Mouse (Mus musculus) heart, embryonic 15.5 days (tissue): ENCODE results near the gene Mcpt2. TPM values are rescaled to one million over a fixed set of nuclear protein-coding genes. Genes with fewer than 3 reads are reported as not detected.
"Not testable (repeated sequence)": the region's sequence is repeated elsewhere in the genome, so short reads cannot be mapped to it uniquely, and the experiment has no call there.

Source experiments
- ATAC-seq: fragments of 200-750 bp; cut with Nextera tagmentation; replicated peaks from 2 replicates; pipeline ENCODE4 v1.8.0; 2017; ENCODE audit warnings: low read depth, moderate TSS enrichment; ENCODE audit not compliant: insufficient number of reproducible peaks, insufficient read depth, low FRiP score
- H3K27ac ChIP-seq: fragments of 300-500 bp; sonication (generic); 2 replicates; pipeline ENCODE4 v1.5.1; 2015; ENCODE audit warnings: mild to moderate bottlenecking, inconsistent platforms
- H3K27me3 ChIP-seq: fragments of 300-500 bp; sonication (generic); 2 replicates; pipeline ENCODE4 v1.6.1; 2015; ENCODE audit warnings: inconsistent platforms
- H3K36me3 ChIP-seq: fragments of 300-500 bp; sonication (generic); 2 replicates; pipeline ENCODE4 v1.6.1; 2015; ENCODE audit warnings: mild to moderate bottlenecking, inconsistent platforms
- H3K4me1 ChIP-seq: fragments of 300-500 bp; sonication (generic); replicated peaks from 2 replicates; pipeline ENCODE4 v1.6.1; 2015; ENCODE audit warnings: inconsistent platforms
- H3K4me2 ChIP-seq: fragments of 300-500 bp; sonication (generic); 2 replicates; pipeline ENCODE4 v1.6.1; 2015; ENCODE audit warnings: inconsistent platforms, mild to moderate bottlenecking, moderate library complexity
- H3K4me3 ChIP-seq: fragments of 300-500 bp; sonication (generic); 2 replicates; pipeline ENCODE4 v1.5.1; 2015; ENCODE audit warnings: mild to moderate bottlenecking, inconsistent platforms
- H3K9ac ChIP-seq: fragments of 300-500 bp; sonication (generic); 2 replicates; pipeline ENCODE4 v1.6.1; 2015; ENCODE audit warnings: mild to moderate bottlenecking, inconsistent platforms
- H3K9me3 ChIP-seq: fragments of 300-500 bp; sonication (generic); replicated peaks from 2 replicates; pipeline ENCODE4 v1.6.1; 2016; ENCODE audit warnings: inconsistent platforms
- WGBS: fragments of 180-500 bp; shearing (Covaris S2); methylation state at CpG from one replicate; pipeline ENCODE4 v1.1.7; 2015; ENCODE audit warnings: mixed read lengths; 5-methylcytosine and 5-hydroxymethylcytosine counted together
- polyA plus RNA-seq: library from polyadenylated mRNA; unstranded; fragments of >200 nt; fragmentation: Nextera tagmentation; extraction: Ambion mirVana; gene quantifications from 2 replicates; pipeline ENCODE4 v1.2.1, GENCODE M21; 2015

Gene Mcpt2
- polyA plus RNA-seq = 0.19 TPM in 1 of 2 replicates, not detected in the other

DNA sequence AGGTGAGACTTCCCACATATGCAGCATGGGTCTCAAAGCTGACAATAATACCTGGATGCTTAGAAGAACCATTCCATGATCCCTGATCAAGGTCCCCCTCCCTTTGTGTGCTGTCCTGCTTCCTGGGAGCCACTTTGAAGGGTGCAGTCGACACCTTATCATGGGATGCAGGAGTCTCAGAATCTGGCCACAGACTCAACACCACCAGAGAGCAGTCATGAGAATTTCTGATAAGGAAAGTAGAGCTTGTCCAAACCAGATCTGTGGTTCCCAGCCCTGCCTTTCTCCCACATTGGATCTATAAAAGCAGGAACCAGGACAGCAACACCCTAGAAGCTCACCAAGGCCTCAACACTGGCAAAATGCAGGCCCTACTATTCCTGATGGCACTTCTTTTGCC, at the start of gene Mcpt2:
Gene Mcpt2, plus strand, starts transcription at position 250 of the 400 bp plus-strand sequence.
- H3K4me3 ChIP-seq, H3K36me3 ChIP-seq, H3K27ac ChIP-seq, H3K9me3 ChIP-seq, H3K4me2 ChIP-seq, H3K4me1 ChIP-seq, ATAC-seq, H3K27me3 ChIP-seq, H3K9ac ChIP-seq: not testable (repeated sequence)
- 28% methylated on average over 1 of the region's 1 CpGs for WGBS

DNA sequence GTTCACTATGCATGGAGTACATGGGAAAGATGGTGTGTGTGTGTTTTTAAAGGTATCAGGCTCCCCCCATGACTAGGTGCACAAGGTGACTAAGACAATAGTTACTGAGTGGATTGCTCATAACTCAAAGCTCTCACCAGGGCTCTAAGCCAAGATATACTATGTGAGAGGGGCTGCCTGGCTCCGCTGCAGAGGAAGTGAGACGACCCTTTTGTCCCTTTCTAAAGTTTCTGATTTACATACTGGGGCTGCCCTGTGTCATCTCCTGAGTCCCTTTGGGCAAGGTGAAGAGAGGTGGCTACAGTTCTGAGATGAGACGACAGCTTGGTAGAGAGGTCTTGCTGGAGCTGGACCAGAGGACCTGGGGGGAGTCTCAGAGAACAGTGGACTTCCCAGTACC, 28.7 kb upstream of the Mcpt2 start:
- no peak for ATAC-seq
- H3K36me3 ChIP-seq = no peaks in the 10 kb centered on the region
- H3K4me2 ChIP-seq = no peak overlapping the region
- no peaks in the 10 kb centered on the region for H3K27me3 ChIP-seq
- H3K4me1 ChIP-seq = no peaks in the 10 kb centered on the region
- no peaks in the 10 kb centered on the region for H3K9me3 ChIP-seq
- H3K9ac ChIP-seq = no peak overlapping the region
- no peak overlapping the region for H3K4me3 ChIP-seq
- no peak overlapping the region for H3K27ac ChIP-seq
- WGBS = 45% methylated on average over 3 of the region's 3 CpGs

DNA sequence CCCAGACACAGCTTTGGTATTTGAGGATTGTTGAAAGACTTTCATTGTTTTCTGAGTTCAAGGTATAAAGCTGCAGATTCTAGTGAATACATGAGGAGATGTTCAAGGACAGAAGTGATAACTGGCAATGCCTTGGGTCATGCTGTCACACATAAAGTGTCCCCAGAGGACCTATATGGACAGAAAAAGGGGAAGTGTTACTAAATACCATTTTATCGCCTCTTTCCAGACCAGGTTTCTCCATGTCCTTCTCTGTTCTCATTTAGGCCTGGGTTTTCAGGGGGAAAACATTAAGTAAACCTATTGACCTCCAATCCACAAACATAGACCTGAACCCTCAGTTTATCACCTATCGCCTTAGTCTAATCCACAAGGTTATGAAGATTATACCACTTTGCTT, 27.9 kb upstream of the Mcpt2 start:
- no peaks in the 10 kb centered on the region for H3K9me3 ChIP-seq
- WGBS = 88% methylated on average over 2 of the region's 2 CpGs
- no peak overlapping the region for H3K9ac ChIP-seq
- ATAC-seq = no peak
- no peaks in the 10 kb centered on the region for H3K27me3 ChIP-seq
- H3K4me1 ChIP-seq = no peaks in the 10 kb centered on the region
- H3K4me3 ChIP-seq = no peak overlapping the region
- no peak overlapping the region for H3K27ac ChIP-seq
- no peak overlapping the region for H3K4me2 ChIP-seq
- H3K36me3 ChIP-seq = no peaks in the 10 kb centered on the region

DNA sequence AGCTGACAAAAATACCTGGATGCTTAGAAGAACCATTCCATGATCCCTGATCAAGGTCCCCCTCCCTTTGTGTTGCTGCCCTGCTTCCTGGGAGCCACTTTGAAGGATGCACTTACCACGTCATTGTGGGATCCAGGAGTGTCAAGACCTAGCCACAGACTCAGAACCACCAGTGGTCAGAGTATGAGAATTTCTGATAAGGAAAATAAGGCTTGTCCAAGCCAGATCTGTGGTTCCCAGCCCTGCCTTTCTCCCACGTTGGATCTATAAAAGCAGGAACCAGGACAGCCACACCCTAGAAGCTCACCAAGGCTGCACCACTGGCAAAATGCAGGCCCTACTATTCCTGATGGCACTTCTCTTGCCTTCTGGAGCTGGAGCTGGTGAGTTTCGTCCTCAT, 24.2 kb upstream of the Mcpt2 start, which contains the start of gene Mcpt1:
Gene Mcpt1, plus strand, starts transcription at position 301 of the 400 bp plus-strand sequence.
- H3K4me1 ChIP-seq, H3K27ac ChIP-seq, H3K4me3 ChIP-seq, H3K9me3 ChIP-seq, ATAC-seq, H3K9ac ChIP-seq, H3K36me3 ChIP-seq, H3K4me2 ChIP-seq, H3K27me3 ChIP-seq: not testable (repeated sequence)
- WGBS = 65% methylated on average over 3 of the region's 3 CpGs

DNA sequence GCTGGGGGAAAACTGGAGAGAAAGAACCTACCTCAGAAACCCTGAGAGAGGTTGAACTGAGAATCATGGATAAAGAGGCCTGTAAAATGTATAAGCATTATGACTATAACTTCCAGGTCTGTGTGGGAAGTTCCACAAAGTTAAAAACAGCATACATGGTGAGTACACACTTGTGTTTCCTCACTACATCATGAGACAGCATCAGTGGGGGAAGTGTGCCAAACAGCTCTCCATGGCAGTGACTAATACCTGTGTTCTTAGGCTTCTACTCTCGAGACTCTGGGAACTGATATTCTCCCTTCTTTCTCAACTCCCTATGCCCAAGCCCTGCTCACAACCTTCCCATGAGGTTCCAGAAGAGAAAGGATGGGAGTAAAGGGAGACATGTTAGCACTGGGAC, 22.4 kb upstream of the Mcpt2 start:
- Histone ChIP-seq H3K9me3 (no peaks in the 10 kb centered on the region), H3K9ac (no peak overlapping the region), H3K4me1 (no peaks in the 10 kb centered on the region), H3K36me3 (no peaks in the 10 kb centered on the region), H3K27me3 (no peaks in the 10 kb centered on the region), H3K4me3 (no peak overlapping the region), H3K27ac (no peak overlapping the region), H3K4me2 (no peak overlapping the region)
- 45% methylated on average over 1 of the region's 1 CpGs for WGBS
- ATAC-seq = no peak

DNA sequence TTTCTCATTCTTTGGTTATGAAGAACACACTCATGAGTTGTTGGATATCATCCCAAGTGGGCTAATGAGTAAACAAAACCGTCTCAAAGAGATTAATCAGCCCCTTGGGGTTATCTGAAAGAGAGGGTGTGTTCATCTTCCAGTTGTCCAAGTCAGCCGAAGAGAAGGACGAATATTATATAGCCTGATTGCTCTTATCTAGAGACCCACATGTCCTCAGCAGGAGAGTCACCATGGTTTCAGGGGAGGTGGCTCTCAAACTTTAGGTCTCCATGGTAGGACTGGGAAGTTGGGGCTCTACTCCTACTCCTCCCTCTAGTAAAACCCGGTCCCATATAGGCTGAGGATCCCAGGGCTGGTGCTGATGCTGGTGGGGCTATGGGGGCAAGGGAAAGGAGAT, 20.5 kb upstream of the Mcpt2 start:
- not testable (repeated sequence) for H3K9me3 ChIP-seq, H3K27me3 ChIP-seq, H3K9ac ChIP-seq, H3K36me3 ChIP-seq, ATAC-seq, H3K4me2 ChIP-seq, H3K27ac ChIP-seq, H3K4me3 ChIP-seq, H3K4me1 ChIP-seq
- 64% methylated on average over 4 of the region's 4 CpGs for WGBS

DNA sequence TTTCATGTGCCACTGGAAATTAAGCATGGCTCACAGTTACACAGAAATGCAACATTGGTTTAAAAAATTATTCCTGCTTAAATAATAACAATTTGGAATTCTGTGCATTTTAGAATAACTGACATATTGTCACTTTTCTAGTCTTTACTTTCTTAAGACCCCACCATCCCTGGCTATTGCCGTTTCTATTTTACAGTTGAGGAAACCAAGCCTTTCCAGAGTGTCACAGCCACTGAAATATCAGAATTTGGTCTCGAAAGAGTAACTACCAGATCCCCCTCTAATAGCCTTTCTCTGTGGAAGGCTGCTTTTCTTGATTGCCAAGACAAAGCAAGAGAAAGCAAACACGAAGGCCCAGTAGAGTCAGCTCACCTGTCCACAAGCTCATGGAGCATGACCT, 11.4 kb upstream of the Mcpt2 start, which contains the start of gene Mcpt9:
Gene Mcpt9, minus strand, starts transcription at position 101 of the 400 bp plus-strand sequence.
- 74% methylated on average over 3 of the region's 3 CpGs for WGBS
- H3K4me2 ChIP-seq, H3K27me3 ChIP-seq, H3K27ac ChIP-seq, H3K9ac ChIP-seq, H3K9me3 ChIP-seq, H3K4me1 ChIP-seq, H3K36me3 ChIP-seq, H3K4me3 ChIP-seq, ATAC-seq: not testable (repeated sequence)

DNA sequence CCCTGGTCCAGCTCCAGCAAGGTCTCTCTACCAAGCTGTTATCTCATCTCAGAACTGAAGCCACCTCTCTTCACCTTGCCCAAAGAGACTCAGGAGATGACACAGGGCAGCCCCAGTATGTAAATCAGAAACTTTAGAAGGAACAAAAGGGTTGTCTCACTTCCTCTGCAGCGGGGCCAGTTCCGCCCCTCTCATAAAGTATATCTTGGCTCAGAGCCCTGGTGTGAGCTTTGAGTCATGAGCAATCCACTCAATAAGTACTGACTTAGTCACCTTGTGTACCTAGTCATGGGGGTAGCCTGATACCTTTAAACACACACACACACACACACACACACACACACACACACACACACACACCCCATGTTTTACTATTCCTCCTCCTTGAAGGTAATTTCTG, 7.4 kb upstream of the Mcpt2 start:
- Histone ChIP-seq H3K4me2 (no peak overlapping the region), H3K4me1 (no peaks in the 10 kb centered on the region), H3K36me3 (no peaks in the 10 kb centered on the region), H3K27me3 (no peaks in the 10 kb centered on the region), H3K9ac (no peak overlapping the region), H3K27ac (no peak overlapping the region), H3K9me3 (no peaks in the 10 kb centered on the region), H3K4me3 (no peak overlapping the region)
- ATAC-seq = no peak
- WGBS = 50% methylated on average over 2 of the region's 2 CpGs

DNA sequence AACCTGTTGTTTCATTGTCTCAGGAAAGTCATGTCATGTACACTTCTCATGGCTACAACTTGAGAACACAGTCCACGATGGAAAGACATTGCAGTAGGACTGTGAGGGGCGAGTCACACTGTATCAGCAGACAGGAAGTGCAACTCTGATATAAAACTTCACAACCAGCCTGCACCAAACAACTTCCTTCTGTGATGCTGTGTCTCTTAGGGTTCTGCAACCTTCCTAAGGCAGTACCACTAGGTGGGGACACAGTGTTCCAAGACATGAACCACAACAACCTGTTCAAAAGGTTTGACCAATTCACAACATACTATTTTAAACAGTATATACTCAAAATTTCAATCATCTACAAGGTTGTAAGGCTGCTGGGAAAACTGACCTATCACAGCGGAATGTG, 13.6 kb downstream of the Mcpt2 start:
- no peaks in the 10 kb centered on the region for H3K36me3 ChIP-seq
- H3K9ac ChIP-seq = no peak overlapping the region
- H3K4me1 ChIP-seq = 0 out of 2 replicates have a peak, but pooled peaks cover 3% of the 10 kb centered on the region
- no peaks in the 10 kb centered on the region for H3K27me3 ChIP-seq
- H3K4me3 ChIP-seq = no peak overlapping the region
- no peaks in the 10 kb centered on the region for H3K9me3 ChIP-seq
- no peak for ATAC-seq
- WGBS = 62% methylated on average over 3 of the region's 3 CpGs
- H3K27ac ChIP-seq = no peak overlapping the region
- no peak overlapping the region for H3K4me2 ChIP-seq

DNA sequence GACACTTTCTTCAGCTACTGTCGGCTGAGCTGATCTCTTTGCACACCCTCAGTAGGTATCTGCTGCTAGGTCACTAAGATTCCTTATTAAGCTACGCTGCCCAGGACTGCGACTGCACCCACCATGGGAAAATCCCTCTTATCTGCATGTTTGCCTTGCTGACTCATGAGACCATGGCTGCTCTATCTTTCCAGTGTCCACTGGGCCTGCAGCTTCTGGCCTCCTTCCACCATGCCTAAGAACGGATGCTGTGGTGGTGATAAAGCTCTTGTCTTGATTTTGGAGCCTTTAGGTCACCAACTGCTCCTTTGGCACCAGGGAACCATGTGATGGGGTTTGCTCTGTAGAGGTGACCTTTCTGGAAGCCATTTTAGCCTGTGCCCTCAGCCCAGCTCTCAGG, 15.9 kb downstream of the Mcpt2 start:
- Histone ChIP-seq H3K9me3 (no peaks in the 10 kb centered on the region), H3K9ac (no peak overlapping the region), H3K36me3 (no peaks in the 10 kb centered on the region), H3K4me1 (0 out of 2 replicates have a peak, but pooled peaks cover 3% of the 10 kb centered on the region), H3K4me3 (no peak overlapping the region), H3K27me3 (no peaks in the 10 kb centered on the region), H3K27ac (no peak overlapping the region), H3K4me2 (no peak overlapping the region)
- 0 out of 2 replicates have a peak, but pooled peaks have one; percentile 43 for ATAC-seq
- 32% methylated on average over 4 of the region's 4 CpGs for WGBS

DNA sequence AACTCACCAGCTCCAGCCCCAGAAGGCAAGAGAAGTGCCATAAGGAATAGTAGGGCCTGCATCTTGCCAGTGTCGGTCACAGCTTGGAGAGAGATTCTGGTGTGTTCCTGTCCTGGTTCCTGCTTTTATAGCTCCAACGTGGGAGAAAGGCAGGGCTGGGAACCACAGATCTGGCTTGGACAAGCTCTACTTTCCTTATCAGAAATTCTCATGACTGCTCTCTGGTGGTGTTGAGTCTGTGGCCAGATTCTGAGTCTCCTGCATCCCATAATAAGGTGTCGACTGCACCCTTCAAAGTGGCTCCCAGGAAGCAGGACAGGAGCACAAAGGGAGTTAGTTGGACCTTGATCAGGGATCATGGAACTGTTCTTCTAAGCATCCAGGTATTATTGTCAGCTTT, 20.4 kb downstream of the Mcpt2 start, which contains the start of gene Mcpt4:
Gene Mcpt4, minus strand, starts transcription at position 101 of the 400 bp plus-strand sequence.
- not testable (repeated sequence) for H3K4me2 ChIP-seq, H3K27me3 ChIP-seq, H3K27ac ChIP-seq, H3K9me3 ChIP-seq, ATAC-seq, H3K36me3 ChIP-seq, H3K9ac ChIP-seq, H3K4me3 ChIP-seq, H3K4me1 ChIP-seq
- 62% methylated on average over 3 of the region's 3 CpGs for WGBS

DNA sequence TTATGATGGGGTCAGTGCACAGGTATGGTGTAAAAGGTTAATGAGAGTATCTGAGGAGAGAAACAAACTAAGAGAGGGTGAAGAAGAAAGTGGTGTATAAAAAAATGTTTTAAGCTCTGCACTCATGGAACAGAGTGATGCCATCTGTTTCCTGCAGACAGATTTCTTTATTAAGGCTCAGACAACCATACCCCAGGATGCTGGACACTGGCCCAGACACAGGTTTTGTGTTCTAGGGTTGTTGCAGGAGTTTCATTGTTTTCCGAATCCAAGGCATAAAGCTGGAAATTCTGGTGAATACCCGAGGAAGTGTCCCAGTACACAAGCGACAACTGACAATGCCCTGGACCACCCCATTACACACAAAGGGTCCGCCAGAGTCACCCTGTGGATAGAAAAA, 40.2 kb downstream of the Mcpt2 start:
- no peak overlapping the region for H3K27ac ChIP-seq
- WGBS = 76% methylated on average over 4 of the region's 4 CpGs
- H3K9me3 ChIP-seq = no peaks in the 10 kb centered on the region
- no peaks in the 10 kb centered on the region for H3K36me3 ChIP-seq
- no peak for ATAC-seq
- H3K27me3 ChIP-seq = no peaks in the 10 kb centered on the region
- no peaks in the 10 kb centered on the region for H3K4me1 ChIP-seq
- H3K4me3 ChIP-seq = no peak overlapping the region
- no peak overlapping the region for H3K9ac ChIP-seq
- no peak overlapping the region for H3K4me2 ChIP-seq
